Comparison of ENCODE assay signal across 21 mouse cellular contexts in the genomic region with DNA sequence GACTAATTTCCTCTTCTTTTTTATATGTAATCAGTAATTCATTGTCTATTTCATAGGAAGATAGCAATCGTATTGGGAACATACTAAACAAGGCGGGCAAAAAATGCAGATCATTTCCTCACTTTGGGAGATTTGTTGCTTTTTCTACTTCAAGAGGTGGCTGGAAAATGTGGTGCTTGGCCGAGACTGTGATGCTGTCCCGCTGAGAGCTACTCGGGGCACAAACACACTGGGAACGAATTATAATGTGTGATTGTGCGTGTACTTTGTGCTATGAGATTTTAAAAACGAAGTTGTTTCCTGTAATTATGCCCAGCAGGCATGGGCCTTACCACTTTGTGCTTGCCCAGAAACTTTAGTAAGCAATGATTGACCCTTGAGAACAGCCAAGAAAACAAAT. TPM values are rescaled to one million over a fixed set of nuclear protein-coding genes. Genes with fewer than 3 reads are reported as not detected.
DNase-seq lines count a peak whose midpoint lies in the region; ATAC-seq lines count a peak whose summit lies in the region.
"Had no signal": no experiment of that assay in that cellular context is flagged by ENCODE, and none has a peak within 500 bp of the region (broad histone marks: within the 10 kb centered on the region; RNA-seq: fewer than 3 reads in every experiment).

No protein-coding gene starts in this region.

- peak; percentile 29 for DNase-seq in cerebellum, adult 11 months
- no peak for DNase-seq in cerebellum, postnatal 4 days (ENCODE audit: low spot score in 2 of 2)
- DNase-seq in brain, adult 2 months (ENCODE audit: low read depth, low spot score), result peak; percentile 61
- peak; percentile 41 for DNase-seq in cerebellum, adult 8-10 months
- peak; percentile 33 to 54 for DNase-seq in cerebellum, postnatal 36 days
- DNase-seq in embryonic facial prominence, embryonic 10.5 days (ENCODE audit: low spot score), result no peak
- DNase-seq: adrenal gland, postnatal 10 days; gastrocnemius, postnatal 10 days; heart, adult 18-20 months; heart, postnatal 10 days; heart, postnatal 4 days; kidney, adult 18-20 months had no signal

- ATAC-seq in hindbrain, embryonic 13.5 days (ENCODE audit: low FRiP score), result no peak
- ATAC-seq: forebrain, embryonic 16.5 days; hindbrain, postnatal 0 days had no signal

- no peaks in the 10 kb centered on the region for H3K36me3 ChIP-seq in hindbrain, embryonic 13.5 days
- H3K36me3 ChIP-seq in embryonic facial prominence, embryonic 10.5 days (replicated peaks), result no peaks in the 10 kb centered on the region
- H3K36me3 ChIP-seq: embryonic facial prominence, embryonic 13.5 days; forebrain, embryonic 12.5 days; heart, embryonic 10.5 days; hindbrain, embryonic 12.5 days had no signal

- H3K4me2 ChIP-seq in hindbrain, embryonic 13.5 days, result no peak overlapping the region
- H3K4me2 ChIP-seq: embryonic facial prominence, embryonic 13.5 days; forebrain, embryonic 12.5 days; hindbrain, embryonic 12.5 days had no signal

- no peaks in the 10 kb centered on the region for H3K27me3 ChIP-seq in hindbrain, embryonic 13.5 days
- no peaks in the 10 kb centered on the region for H3K27me3 ChIP-seq in embryonic facial prominence, embryonic 10.5 days (replicated peaks; ENCODE audit: low read depth, poor library complexity, severe bottlenecking)
- H3K27me3 ChIP-seq: embryonic facial prominence, embryonic 13.5 days; forebrain, embryonic 12.5 days; hindbrain, embryonic 12.5 days had no signal

- no peak overlapping the region for H3K27ac ChIP-seq in hindbrain, embryonic 13.5 days
- H3K27ac ChIP-seq in embryonic facial prominence, embryonic 10.5 days (replicated peaks), result no peak overlapping the region
- H3K27ac ChIP-seq: embryonic facial prominence, embryonic 13.5 days; forebrain, embryonic 12.5 days; heart, embryonic 10.5 days; hindbrain, embryonic 12.5 days; hindbrain, postnatal 0 days had no signal

- H3K4me3 ChIP-seq in hindbrain, embryonic 13.5 days, result no peak overlapping the region
- H3K4me3 ChIP-seq in embryonic facial prominence, embryonic 10.5 days, result no peak overlapping the region
- H3K4me3 ChIP-seq: embryonic facial prominence, embryonic 13.5 days; forebrain, embryonic 12.5 days; heart, embryonic 10.5 days; hindbrain, embryonic 12.5 days had no signal

- no peaks in the 10 kb centered on the region for H3K4me1 ChIP-seq in hindbrain, embryonic 13.5 days (replicated peaks)
- H3K4me1 ChIP-seq in embryonic facial prominence, embryonic 10.5 days, result no peaks in the 10 kb centered on the region
- H3K4me1 ChIP-seq: embryonic facial prominence, embryonic 13.5 days; forebrain, embryonic 12.5 days; heart, embryonic 10.5 days; hindbrain, embryonic 12.5 days had no signal

- no peak overlapping the region for H3K9ac ChIP-seq in hindbrain, embryonic 13.5 days
- H3K9ac ChIP-seq: embryonic facial prominence, embryonic 13.5 days; forebrain, embryonic 12.5 days; hindbrain, embryonic 12.5 days had no signal

- 0 out of 2 replicates have a peak, but pooled peaks cover 4% of the 10 kb centered on the region for H3K9me3 ChIP-seq in hindbrain, embryonic 13.5 days
- peaks cover 3% of the 10 kb centered on the region; the same call in 1 of the 2 replicates for H3K9me3 ChIP-seq in embryonic facial prominence, embryonic 10.5 days
- H3K9me3 ChIP-seq: embryonic facial prominence, embryonic 13.5 days; heart, embryonic 10.5 days; hindbrain, embryonic 12.5 days had no signal

- WGBS in hindbrain, embryonic 13.5 days, result 69% methylated on average over 8 of the region's 8 CpGs
- 80% methylated on average over 8 of the region's 8 CpGs for WGBS in embryonic facial prominence, embryonic 10.5 days

RNA-seq across cellular contexts. Expression of a gene that starts 29.0 kb away (rescaled TPM):
- 0.18 and 0.43 TPM in 2 replicates for polyA plus RNA-seq in hindbrain, embryonic 13.5 days (2015; fragmentation: Nextera tagmentation; extraction: Ambion mirVana)
- not detected in 2 replicates for polyA plus RNA-seq in embryonic facial prominence, embryonic 10.5 days (2016; fragmentation: Nextera tagmentation; extraction: Ambion mirVana)
- polyA plus RNA-seq: C2C12; embryonic facial prominence, embryonic 13.5 days; heart, embryonic 10.5 days; heart, embryonic 14.5 days had no signal

Comparison
In these comparisons a context has a peak if more than half of its experiments do, and no peak if none do; other contexts are left out.
1. DNase-seq: peak in cerebellum, adult 11 months (single experiment), brain, adult 2 months (single experiment), cerebellum, adult 8-10 months (single experiment) and cerebellum, postnatal 36 days (2 of 2); none in cerebellum, postnatal 4 days (0 of 2) and embryonic facial prominence, embryonic 10.5 days (single experiment).